Mouse (Mus musculus) spleen, adult 2 months (tissue): Measurements from ENCODE around the gene Cd40. TPM values are rescaled to one million over a fixed set of nuclear protein-coding genes. Genes with fewer than 3 reads are reported as not detected.

Source experiments
- DNase-seq, 2 experiments: peaks; one replicate each; pipeline versions ENCODE4 v3.0.0 to v3.0.0-alpha.2; 2012 to 2021; ENCODE audit warnings: low spot score in 2 of 2, low read depth in 1 of 2
- H3K27ac ChIP-seq: fragments of 200-500 bp; 2 replicates; pipeline ENCODE4 v1.5.1; 2012; ENCODE audit warnings: low read length, inconsistent platforms; ENCODE audit not compliant: insufficient read depth
- H3K27me3 ChIP-seq: fragments of 200-500 bp; 2 replicates; pipeline ENCODE4 v1.6.1; 2012; ENCODE audit warnings: mild to moderate bottlenecking, moderate library complexity, low read length, inconsistent platforms; ENCODE audit not compliant: control insufficient read depth, insufficient read depth
- H3K36me3 ChIP-seq: fragments of 200-500 bp; 2 replicates; pipeline ENCODE4 v1.6.1; 2012; ENCODE audit warnings: mild to moderate bottlenecking, low read length, inconsistent platforms; ENCODE audit not compliant: control insufficient read depth, insufficient read depth
- H3K4me1 ChIP-seq: fragments of 200-500 bp; 2 replicates; pipeline ENCODE4 v1.6.1; 2011; ENCODE audit warnings: inconsistent platforms; ENCODE audit not compliant: control insufficient read depth, insufficient read depth, insufficient read length
- H3K4me3 ChIP-seq: fragments of 200-500 bp; 2 replicates; pipeline ENCODE4 v1.5.1; 2011; ENCODE audit warnings: mild to moderate bottlenecking, inconsistent platforms; ENCODE audit not compliant: insufficient read depth, insufficient read length; ENCODE audit errors: extremely low read depth
- CTCF ChIP-seq: fragments of 200-500 bp; IDR thresholded peaks from 2 replicates; pipeline ENCODE4 v1.5.1; 2011; ENCODE audit warnings: mild to moderate bottlenecking, inconsistent platforms; ENCODE audit not compliant: insufficient read depth, insufficient read length, insufficient replicate concordance; ENCODE audit errors: extremely low read depth
- POLR2A ChIP-seq: fragments of 200-500 bp; IDR thresholded peaks from 2 replicates; pipeline ENCODE4 v1.6.1; 2011; ENCODE audit warnings: low read depth, low read length, inconsistent platforms
- WGBS: fragments of 180-500 bp; shearing (Covaris S2); methylation state at CpG from one replicate; pipeline ENCODE4 v1.1.7; 2018; 5-methylcytosine and 5-hydroxymethylcytosine counted together
- polyA plus RNA-seq: library from polyadenylated mRNA; depleted of rRNA; stranded (reverse); fragments of >200 nt; gene quantifications from 2 replicates; pipeline ENCODE4 v1.2.3, GENCODE M21; 2012

Gene Cd40
- polyA plus RNA-seq, 1 experiment = 66.9 TPM

GRCm38 (mm10) chr2:165073381-165073781 lies 18.0 kb downstream of the Cd40 start:
- WGBS = 19% methylated on average over 9 of the region's 9 CpGs
- Histone ChIP-seq H3K4me3 (no peak overlapping the region), H3K27me3 (peaks cover 1% of the 10 kb centered on the region; the same call in 1 of the 2 replicates), H3K36me3 (no peaks in the 10 kb centered on the region; the same call in 1 of the 2 replicates), H3K27ac (no peak overlapping the region), H3K4me1 (no peaks in the 10 kb centered on the region; the same call in 1 of the 2 replicates)
- DNase-seq = no peak
- no peak for TF ChIP-seq POLR2A
- no peak for TF ChIP-seq CTCF

- no peaks in the 10 kb centered on the region; the same call in 1 of the 2 replicates for H3K36me3 ChIP-seq
- no peaks in the 10 kb centered on the region; the same call in 1 of the 2 replicates for H3K4me1 ChIP-seq
- TF ChIP-seq CTCF (no peak), POLR2A (no peak)
- H3K4me3 ChIP-seq = no peak overlapping the region
- no peak overlapping the region for H3K27ac ChIP-seq
- DNase-seq = no peak
- H3K27me3 ChIP-seq = peaks cover 1% of the 10 kb centered on the region
- WGBS = 43% methylated on average over 11 of the region's 11 CpGs
These were observed 18.9 kb downstream of the Cd40 start for GRCm38 (mm10) chr2:165074081-165074884.

GRCm38 (mm10) chr2:165074937-165075336 lies 19.5 kb downstream of the Cd40 start:
- H3K4me3 ChIP-seq = no peak overlapping the region
- 41% methylated on average over 2 of the region's 2 CpGs for WGBS
- no peaks in the 10 kb centered on the region; the same call in 1 of the 2 replicates for H3K4me1 ChIP-seq
- no peak for TF ChIP-seq POLR2A
- peak; percentile 94; the same call in 1 of the 2 replicates for TF ChIP-seq CTCF
- H3K27ac ChIP-seq = no peak overlapping the region
- no peaks in the 10 kb centered on the region; the same call in 1 of the 2 replicates for H3K36me3 ChIP-seq
- H3K27me3 ChIP-seq = peaks cover 1% of the 10 kb centered on the region
- peak; percentile 38 to 75 for DNase-seq

- no peaks in the 10 kb centered on the region for H3K36me3 ChIP-seq
- 26% methylated on average over 9 of the region's 9 CpGs for WGBS
- H3K4me3 ChIP-seq = no peak overlapping the region
- peaks cover 1% of the 10 kb centered on the region for H3K27me3 ChIP-seq
- no peak for DNase-seq
- H3K27ac ChIP-seq = no peak overlapping the region
- no peaks in the 10 kb centered on the region for H3K4me1 ChIP-seq
- TF ChIP-seq CTCF = no peak
- no peak for TF ChIP-seq POLR2A
These were observed 21.6 kb downstream of the Cd40 start for GRCm38 (mm10) chr2:165077055-165077454.

- Histone ChIP-seq H3K4me3 (no peak overlapping the region), H3K4me1 (no peaks in the 10 kb centered on the region), H3K27me3 (peaks cover 1% of the 10 kb centered on the region), H3K36me3 (no peaks in the 10 kb centered on the region), H3K27ac (no peak overlapping the region)
- no peak for DNase-seq
- WGBS = 24% methylated on average over 8 of the region's 8 CpGs
- TF ChIP-seq CTCF (no peak), POLR2A (no peak)
These were observed 22.6 kb downstream of the Cd40 start for GRCm38 (mm10) chr2:165078045-165078444.

- peaks cover 1% of the 10 kb centered on the region for H3K27me3 ChIP-seq
- 21% methylated on average over 10 of the region's 10 CpGs for WGBS
These were observed 23.2 kb downstream of the Cd40 start for GRCm38 (mm10) chr2:165078605-165079004.

GRCm38 (mm10) chr2:165080657-165081056 lies 25.2 kb downstream of the Cd40 start:
- DNase-seq = no peak
- H3K36me3 ChIP-seq = no peaks in the 10 kb centered on the region
- no peak overlapping the region for H3K27ac ChIP-seq
- H3K4me1 ChIP-seq = no peaks in the 10 kb centered on the region
- WGBS = 34% methylated on average over 9 of the region's 9 CpGs
- peaks cover 1% of the 10 kb centered on the region for H3K27me3 ChIP-seq
- no peak for TF ChIP-seq CTCF
- TF ChIP-seq POLR2A = no peak
- no peak overlapping the region for H3K4me3 ChIP-seq

More at GRCm38 (mm10) chr2:165078605-165079004, 23.2 kb downstream of the Cd40 start:
- Histone ChIP-seq H3K36me3 (no peaks in the 10 kb centered on the region), H3K27ac (no peak overlapping the region), H3K4me3 (no peak overlapping the region), H3K4me1 (no peaks in the 10 kb centered on the region)
- no peak for DNase-seq
- TF ChIP-seq POLR2A = no peak
